In the genomic region with DNA sequence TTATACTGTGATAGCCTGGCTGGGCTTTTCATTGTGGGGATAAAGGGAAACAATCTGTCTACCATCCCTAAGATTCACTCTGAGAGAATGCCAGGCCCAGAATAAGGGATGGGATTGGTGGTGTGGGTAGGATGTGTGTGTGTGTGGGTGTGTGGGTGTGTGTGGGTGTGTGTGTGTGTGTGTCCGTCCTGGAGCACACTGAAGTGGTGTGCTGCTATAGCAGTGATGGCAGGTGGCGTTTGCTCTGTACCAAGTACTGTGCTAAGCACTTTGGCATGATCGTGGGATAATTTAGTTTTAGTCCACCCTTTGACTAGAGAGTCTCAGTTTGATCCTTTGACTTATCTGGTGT, we compare ENCODE assay signal across 8 mouse cellular contexts. TPM values are rescaled to one million over a fixed set of nuclear protein-coding genes. Genes with fewer than 3 reads are reported as not detected.
A peak's percentile ranks its signal among the peaks of the same experiment; 100 is the strongest.
DNase-seq lines count a peak whose midpoint lies in the region; ATAC-seq lines count a peak whose summit lies in the region.

No protein-coding gene starts in this region.

- H3K36me3 ChIP-seq in lung, embryonic 15.5 days, result no peaks in the 10 kb centered on the region
- no peaks in the 10 kb centered on the region for H3K36me3 ChIP-seq in forebrain, embryonic 12.5 days (replicated peaks)
- no peaks in the 10 kb centered on the region for H3K36me3 ChIP-seq in intestine, embryonic 16.5 days (ENCODE audit: control insufficient read depth, insufficient read depth, low read length)
- no peaks in the 10 kb centered on the region for H3K36me3 ChIP-seq in neural tube, embryonic 15.5 days

- H3K4me2 ChIP-seq in lung, embryonic 15.5 days, result no peak overlapping the region
- no peak overlapping the region for H3K4me2 ChIP-seq in forebrain, embryonic 12.5 days
- no peak overlapping the region for H3K4me2 ChIP-seq in intestine, embryonic 16.5 days (ENCODE audit: low read depth, low read length)
- no peak overlapping the region for H3K4me2 ChIP-seq in neural tube, embryonic 15.5 days

- H3K27me3 ChIP-seq in lung, embryonic 15.5 days, result no peaks in the 10 kb centered on the region
- no peaks in the 10 kb centered on the region for H3K27me3 ChIP-seq in forebrain, embryonic 12.5 days
- no peaks in the 10 kb centered on the region for H3K27me3 ChIP-seq in intestine, embryonic 16.5 days (replicated peaks; ENCODE audit: control insufficient read depth, insufficient read depth, low read length)
- no peaks in the 10 kb centered on the region for H3K27me3 ChIP-seq in neural tube, embryonic 15.5 days (replicated peaks)

- H3K9ac ChIP-seq in lung, embryonic 15.5 days, result no peak overlapping the region
- H3K9ac ChIP-seq in forebrain, embryonic 12.5 days, result 0 out of 2 replicates have a peak overlapping the region, but pooled peaks have one; percentile 12
- peak overlapping the region; percentile 31; the same call in 1 of the 2 replicates for H3K9ac ChIP-seq in intestine, embryonic 16.5 days (ENCODE audit: low read depth, low read length)
- no peak overlapping the region for H3K9ac ChIP-seq in neural tube, embryonic 15.5 days (replicated peaks)

- ATAC-seq in lung, embryonic 15.5 days (ENCODE audit: borderline replicate concordance, extremely low read depth, low FRiP score, low TSS enrichment), result no peak
- no peak for ATAC-seq in forebrain, embryonic 12.5 days (ENCODE audit: low FRiP score)
- no peak for ATAC-seq in intestine, embryonic 16.5 days
- no peak for ATAC-seq in neural tube, embryonic 15.5 days (ENCODE audit: low FRiP score)

- no peak overlapping the region for H3K4me3 ChIP-seq in lung, embryonic 15.5 days
- no peak overlapping the region for H3K4me3 ChIP-seq in forebrain, embryonic 12.5 days (replicated peaks)
- no peak overlapping the region for H3K4me3 ChIP-seq in intestine, embryonic 16.5 days (ENCODE audit: low read length)
- H3K4me3 ChIP-seq in neural tube, embryonic 15.5 days (replicated peaks), result no peak overlapping the region

- H3K9me3 ChIP-seq in lung, embryonic 15.5 days, result no peaks in the 10 kb centered on the region
- no peaks in the 10 kb centered on the region for H3K9me3 ChIP-seq in forebrain, embryonic 12.5 days
- no peaks in the 10 kb centered on the region for H3K9me3 ChIP-seq in intestine, embryonic 16.5 days (ENCODE audit: control insufficient read depth, low read length)
- no peaks in the 10 kb centered on the region for H3K9me3 ChIP-seq in neural tube, embryonic 15.5 days (replicated peaks)

- peaks cover 52% of the 10 kb centered on the region for H3K4me1 ChIP-seq in lung, embryonic 15.5 days
- H3K4me1 ChIP-seq in forebrain, embryonic 12.5 days, result peaks cover 55% of the 10 kb centered on the region
- H3K4me1 ChIP-seq in intestine, embryonic 16.5 days (ENCODE audit: control insufficient read depth, insufficient read depth, low read length), result peaks cover 62% of the 10 kb centered on the region
- H3K4me1 ChIP-seq in neural tube, embryonic 15.5 days, result peaks cover 48% of the 10 kb centered on the region

- WGBS in lung, embryonic 15.5 days, result 56% methylated on average over 3 of the region's 3 CpGs
- 81% methylated on average over 3 of the region's 3 CpGs for WGBS in forebrain, embryonic 12.5 days
- WGBS in intestine, embryonic 16.5 days, result 72% methylated on average over 3 of the region's 3 CpGs
- WGBS in neural tube, embryonic 15.5 days, result 65% methylated on average over 3 of the region's 3 CpGs

- H3K27ac ChIP-seq in lung, embryonic 15.5 days, result peak overlapping the region; percentile 87
- H3K27ac ChIP-seq in forebrain, embryonic 12.5 days, result peak overlapping the region; percentile 68
- H3K27ac ChIP-seq in intestine, embryonic 16.5 days (ENCODE audit: low read length), result peak overlapping the region; percentile 61
- H3K27ac ChIP-seq in neural tube, embryonic 15.5 days (replicated peaks), result peak overlapping the region; percentile 6

- DNase-seq in lung, postnatal 10 days, result no peak
- DNase-seq in liver, result no peak
- no peak for DNase-seq in kidney, adult 8-10 months
- no peak for DNase-seq in embryo, embryonic 11 days

RNA-seq across cellular contexts. Expression of a gene that starts 40.6 kb away (rescaled TPM):
- 24.1 and 25.3 TPM in 2 replicates for polyA plus RNA-seq in lung, embryonic 15.5 days (2015; fragmentation: Nextera tagmentation; extraction: Ambion mirVana)
- 41.2 and 45.3 TPM in 2 replicates for polyA plus RNA-seq in forebrain, embryonic 12.5 days (2016; fragmentation: Nextera tagmentation; extraction: Ambion mirVana)
- polyA plus RNA-seq in intestine, embryonic 16.5 days (2015; fragmentation: Nextera tagmentation; extraction: Ambion mirVana), result 21.7 and 23.7 TPM in 2 replicates
- 50.9 and 52.9 TPM in 2 replicates for polyA plus RNA-seq in neural tube, embryonic 15.5 days (2015; fragmentation: Nextera tagmentation; extraction: Ambion mirVana)

Comparison
In these comparisons a context has a peak if more than half of its experiments do, and no peak if none do; other contexts are left out.
1. H3K27ac ChIP-seq: peak in every context shown above with its lines; median percentile 87 in lung, embryonic 15.5 days; 68 in forebrain, embryonic 12.5 days; 61 in intestine, embryonic 16.5 days; 6 in neural tube, embryonic 15.5 days.
2. H3K9ac ChIP-seq: peak in forebrain, embryonic 12.5 days (single experiment) and intestine, embryonic 16.5 days (single experiment); none in lung, embryonic 15.5 days (single experiment) and neural tube, embryonic 15.5 days (single experiment).